Mouse (Mus musculus): ENCODE measurements around the gene Ripor2. TPM values are rescaled to one million over a fixed set of nuclear protein-coding genes. Genes with fewer than 3 reads are reported as not detected.
A peak's percentile ranks its signal among the peaks of the same experiment; 100 is the strongest.

Ripor2 gene
- polyA plus RNA-seq, 1 experiment from 2014 or later = 6.5 TPM

GRCm38 (mm10) chr13:24575126-24575525, 6.9 kb upstream of the Ripor2 start:
- 86% methylated on average over 3 of the region's 3 CpGs for WGBS
- Histone ChIP-seq H3K4me2 (ENCODE audit: low read depth, low read length) (no peak overlapping the region), H3K27ac (replicated peaks; ENCODE audit: low read depth, low read length) (no peak overlapping the region), H3K27me3 (replicated peaks; ENCODE audit: control insufficient read depth, insufficient read depth, low read length) (no peaks in the 10 kb centered on the region), H3K9ac (ENCODE audit: low read depth, low read length) (no peak overlapping the region), H3K4me1 (ENCODE audit: control insufficient read depth, insufficient read depth, low read length) (peaks cover 11% of the 10 kb centered on the region), H3K4me3 (ENCODE audit: low read depth, low read length) (no peak overlapping the region), H3K36me3 (ENCODE audit: control insufficient read depth, insufficient read depth, low read length) (no peaks in the 10 kb centered on the region), H3K9me3 (ENCODE audit: control insufficient read depth, low read length) (no peaks in the 10 kb centered on the region)
- DNase-seq (ENCODE audit: low spot score) (no peak), ATAC-seq (ENCODE audit: low read depth) (no peak; the same call in 1 of the 2 replicates)

DNA sequence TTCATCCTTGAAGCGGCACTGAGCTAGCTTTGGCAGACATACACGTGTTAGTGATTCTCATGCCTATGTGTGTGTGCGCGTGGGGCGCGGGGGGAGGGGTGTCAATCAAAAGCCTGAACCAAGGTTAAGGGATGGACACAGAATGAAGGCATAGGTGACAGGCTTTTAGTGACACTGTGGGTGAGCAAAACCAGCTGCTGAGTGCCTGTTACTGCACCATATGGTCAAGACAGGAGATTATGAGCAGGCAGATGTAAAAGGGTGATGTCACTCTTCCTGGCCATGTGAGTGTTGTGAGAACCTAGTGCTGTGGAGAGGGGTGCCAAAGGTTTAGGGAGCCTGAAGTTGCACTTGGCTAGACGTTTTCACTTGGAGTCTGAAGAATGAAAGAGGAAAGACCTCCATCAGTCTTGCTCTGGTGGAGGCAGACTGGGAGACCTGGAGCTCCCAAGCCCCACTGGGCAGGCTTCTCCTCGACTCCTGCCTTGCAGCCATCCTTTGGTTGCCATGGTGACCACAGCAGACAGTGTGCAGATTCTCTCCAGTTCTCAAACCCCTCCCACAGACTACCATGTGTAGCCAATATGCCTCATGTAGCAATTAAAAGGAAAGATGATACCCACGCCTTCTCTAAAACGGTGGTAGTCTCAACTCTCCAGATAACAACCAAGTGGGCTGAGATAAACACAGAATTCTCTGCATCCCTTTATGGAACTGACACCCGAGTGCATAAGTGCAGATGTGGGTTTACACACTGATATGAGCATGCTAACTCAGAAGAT, 5.5 kb upstream of the Ripor2 start:
- 0 out of 2 replicates have a peak overlapping the region, but pooled peaks have one; percentile 11 for H3K4me2 ChIP-seq (ENCODE audit: low read depth, low read length)
- 33% methylated on average over 11 of the region's 11 CpGs for WGBS

GRCm38 (mm10) chr13:24578317-24578716, 3.7 kb upstream of the Ripor2 start:
- no peak for ATAC-seq (ENCODE audit: low read depth)
- Histone ChIP-seq H3K4me3 (ENCODE audit: low read depth, low read length) (no peak overlapping the region), H3K9me3 (ENCODE audit: control insufficient read depth, low read length) (no peaks in the 10 kb centered on the region), H3K4me1 (ENCODE audit: control insufficient read depth, insufficient read depth, low read length) (peaks cover 11% of the 10 kb centered on the region), H3K27me3 (replicated peaks; ENCODE audit: control insufficient read depth, insufficient read depth, low read length) (no peaks in the 10 kb centered on the region), H3K36me3 (ENCODE audit: control insufficient read depth, insufficient read depth, low read length) (no peaks in the 10 kb centered on the region), H3K9ac (ENCODE audit: low read depth, low read length) (no peak overlapping the region), H3K27ac (replicated peaks; ENCODE audit: low read depth, low read length) (no peak overlapping the region), H3K4me2 (ENCODE audit: low read depth, low read length) (no peak overlapping the region)
- no peak for DNase-seq (ENCODE audit: low spot score)

More for the DNA sequence above, 5.5 kb upstream of the Ripor2 start:
- no peak overlapping the region for H3K9ac ChIP-seq (ENCODE audit: low read depth, low read length)
- H3K9me3 ChIP-seq (ENCODE audit: control insufficient read depth, low read length) = no peaks in the 10 kb centered on the region
- ATAC-seq (ENCODE audit: low read depth) (peak; percentile 93), DNase-seq (ENCODE audit: low spot score) (peak; percentile 90)
- H3K27ac ChIP-seq (replicated peaks; ENCODE audit: low read depth, low read length) = no peak overlapping the region
- no peak overlapping the region for H3K4me3 ChIP-seq (ENCODE audit: low read depth, low read length)
- peaks cover 11% of the 10 kb centered on the region for H3K4me1 ChIP-seq (ENCODE audit: control insufficient read depth, insufficient read depth, low read length)
- no peaks in the 10 kb centered on the region for H3K27me3 ChIP-seq (replicated peaks; ENCODE audit: control insufficient read depth, insufficient read depth, low read length)
- no peaks in the 10 kb centered on the region for H3K36me3 ChIP-seq (ENCODE audit: control insufficient read depth, insufficient read depth, low read length)

DNA sequence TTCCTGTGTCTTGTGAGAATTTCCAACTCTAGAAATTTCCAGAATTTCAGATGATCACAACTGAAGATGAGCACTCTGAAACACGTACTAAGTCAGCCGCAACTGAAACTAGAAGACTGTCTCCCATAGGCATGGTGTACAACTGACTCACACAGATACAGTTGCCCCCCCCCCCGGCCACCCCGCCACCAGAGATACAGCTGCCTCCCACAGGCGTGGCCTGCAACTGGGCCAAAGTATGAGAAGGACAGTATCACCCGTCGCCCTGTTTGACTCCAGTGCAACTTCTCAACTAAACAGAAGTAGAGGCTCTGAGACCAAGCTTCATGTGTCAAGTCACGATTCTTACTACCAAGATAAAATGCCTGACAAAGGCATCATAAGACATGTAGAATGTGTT, 1.2 kb upstream of the Ripor2 start:
- Histone ChIP-seq H3K9ac (ENCODE audit: low read depth, low read length) (no peak overlapping the region), H3K36me3 (ENCODE audit: control insufficient read depth, insufficient read depth, low read length) (no peaks in the 10 kb centered on the region), H3K4me3 (ENCODE audit: low read depth, low read length) (no peak overlapping the region), H3K4me1 (ENCODE audit: control insufficient read depth, insufficient read depth, low read length) (peaks cover 11% of the 10 kb centered on the region), H3K27ac (replicated peaks; ENCODE audit: low read depth, low read length) (no peak overlapping the region), H3K27me3 (replicated peaks; ENCODE audit: control insufficient read depth, insufficient read depth, low read length) (no peaks in the 10 kb centered on the region), H3K9me3 (ENCODE audit: control insufficient read depth, low read length) (no peaks in the 10 kb centered on the region), H3K4me2 (ENCODE audit: low read depth, low read length) (no peak overlapping the region)
- no peak for DNase-seq (ENCODE audit: low spot score)
- ATAC-seq (ENCODE audit: low read depth) = no peak
- WGBS = 88% methylated on average over 8 of the region's 8 CpGs

GRCm38 (mm10) chr13:24584403-24584802, 2.4 kb downstream of the Ripor2 start:
- H3K9me3 ChIP-seq (ENCODE audit: control insufficient read depth, low read length) = no peaks in the 10 kb centered on the region
- no peak overlapping the region for H3K4me2 ChIP-seq (ENCODE audit: low read depth, low read length)
- H3K27me3 ChIP-seq (replicated peaks; ENCODE audit: control insufficient read depth, insufficient read depth, low read length) = no peaks in the 10 kb centered on the region
- no peak overlapping the region for H3K4me3 ChIP-seq (ENCODE audit: low read depth, low read length)
- DNase-seq (ENCODE audit: low spot score) (no peak), ATAC-seq (ENCODE audit: low read depth) (no peak)
- 82% methylated on average over 5 of the region's 5 CpGs for WGBS
- no peaks in the 10 kb centered on the region for H3K4me1 ChIP-seq (ENCODE audit: control insufficient read depth, insufficient read depth, low read length)
- no peak overlapping the region for H3K27ac ChIP-seq (replicated peaks; ENCODE audit: low read depth, low read length)
- H3K36me3 ChIP-seq (ENCODE audit: control insufficient read depth, insufficient read depth, low read length) = no peaks in the 10 kb centered on the region
- no peak overlapping the region for H3K9ac ChIP-seq (ENCODE audit: low read depth, low read length)

- Histone ChIP-seq H3K27ac (replicated peaks; ENCODE audit: low read depth, low read length) (no peak overlapping the region), H3K4me2 (ENCODE audit: low read depth, low read length) (no peak overlapping the region), H3K27me3 (replicated peaks; ENCODE audit: control insufficient read depth, insufficient read depth, low read length) (no peaks in the 10 kb centered on the region), H3K36me3 (ENCODE audit: control insufficient read depth, insufficient read depth, low read length) (no peaks in the 10 kb centered on the region), H3K4me3 (ENCODE audit: low read depth, low read length) (no peak overlapping the region), H3K9ac (ENCODE audit: low read depth, low read length) (no peak overlapping the region), H3K4me1 (ENCODE audit: control insufficient read depth, insufficient read depth, low read length) (no peaks in the 10 kb centered on the region), H3K9me3 (ENCODE audit: control insufficient read depth, low read length) (no peaks in the 10 kb centered on the region)
- no peak for DNase-seq (ENCODE audit: low spot score)
- 85% methylated on average over 6 of the region's 6 CpGs for WGBS
- no peak for ATAC-seq (ENCODE audit: low read depth)
These were observed 2.9 kb downstream of the Ripor2 start for GRCm38 (mm10) chr13:24584841-24585240.

DNA sequence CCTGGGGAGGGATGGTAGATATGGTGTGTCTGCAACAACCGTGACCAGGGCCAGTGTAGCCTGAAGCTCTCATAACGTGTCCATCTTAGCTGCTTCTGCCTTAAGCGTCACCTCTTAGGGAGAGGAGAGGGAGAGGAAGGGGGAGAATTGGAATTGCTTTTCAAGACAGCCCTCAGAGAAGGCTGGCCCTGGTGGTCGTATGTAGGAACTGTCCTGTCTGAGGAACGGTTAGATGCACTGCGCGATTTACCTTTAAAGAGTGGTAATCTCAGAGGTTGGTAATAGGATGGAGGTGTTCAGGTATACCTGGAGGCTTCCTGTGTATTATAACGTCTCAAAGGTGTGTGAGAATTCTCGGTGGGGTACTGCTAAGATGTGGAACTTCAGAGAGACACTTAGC, 3.4 kb downstream of the Ripor2 start:
- no peaks in the 10 kb centered on the region for H3K27me3 ChIP-seq (replicated peaks; ENCODE audit: control insufficient read depth, insufficient read depth, low read length)
- H3K9ac ChIP-seq (ENCODE audit: low read depth, low read length) = no peak overlapping the region
- no peak overlapping the region for H3K27ac ChIP-seq (replicated peaks; ENCODE audit: low read depth, low read length)
- H3K4me2 ChIP-seq (ENCODE audit: low read depth, low read length) = no peak overlapping the region
- no peak for DNase-seq (ENCODE audit: low spot score)
- no peaks in the 10 kb centered on the region for H3K36me3 ChIP-seq (ENCODE audit: control insufficient read depth, insufficient read depth, low read length)
- H3K4me1 ChIP-seq (ENCODE audit: control insufficient read depth, insufficient read depth, low read length) = no peaks in the 10 kb centered on the region
- WGBS = 60% methylated on average over 9 of the region's 9 CpGs
- no peak for ATAC-seq (ENCODE audit: low read depth)
- no peaks in the 10 kb centered on the region for H3K9me3 ChIP-seq (ENCODE audit: control insufficient read depth, low read length)
- no peak overlapping the region for H3K4me3 ChIP-seq (ENCODE audit: low read depth, low read length)

GRCm38 (mm10) chr13:24587192-24587895, 5.4 kb downstream of the Ripor2 start:
- H3K27me3 ChIP-seq (replicated peaks; ENCODE audit: control insufficient read depth, insufficient read depth, low read length) = no peaks in the 10 kb centered on the region
- H3K27ac ChIP-seq (replicated peaks; ENCODE audit: low read depth, low read length) = no peak overlapping the region
- DNase-seq (ENCODE audit: low spot score) (no peak), ATAC-seq (ENCODE audit: low read depth) (no peak)
- no peak overlapping the region for H3K4me2 ChIP-seq (ENCODE audit: low read depth, low read length)
- no peak overlapping the region for H3K9ac ChIP-seq (ENCODE audit: low read depth, low read length)
- H3K4me1 ChIP-seq (ENCODE audit: control insufficient read depth, insufficient read depth, low read length) = no peaks in the 10 kb centered on the region
- no peak overlapping the region for H3K4me3 ChIP-seq (ENCODE audit: low read depth, low read length)
- no peaks in the 10 kb centered on the region for H3K9me3 ChIP-seq (ENCODE audit: control insufficient read depth, low read length)
- no peaks in the 10 kb centered on the region for H3K36me3 ChIP-seq (ENCODE audit: control insufficient read depth, insufficient read depth, low read length)
- 88% methylated on average over 12 of the region's 12 CpGs for WGBS
